Mouse (Mus musculus): ENCODE results near the gene Rab22a. TPM values are rescaled to one million over a fixed set of nuclear protein-coding genes. Genes with fewer than 3 reads are reported as not detected.

Gene Rab22a
- total and polyA plus RNA-seq, 3 experiments = 5.9 to 16.9 (median 9.3) TPM

DNA sequence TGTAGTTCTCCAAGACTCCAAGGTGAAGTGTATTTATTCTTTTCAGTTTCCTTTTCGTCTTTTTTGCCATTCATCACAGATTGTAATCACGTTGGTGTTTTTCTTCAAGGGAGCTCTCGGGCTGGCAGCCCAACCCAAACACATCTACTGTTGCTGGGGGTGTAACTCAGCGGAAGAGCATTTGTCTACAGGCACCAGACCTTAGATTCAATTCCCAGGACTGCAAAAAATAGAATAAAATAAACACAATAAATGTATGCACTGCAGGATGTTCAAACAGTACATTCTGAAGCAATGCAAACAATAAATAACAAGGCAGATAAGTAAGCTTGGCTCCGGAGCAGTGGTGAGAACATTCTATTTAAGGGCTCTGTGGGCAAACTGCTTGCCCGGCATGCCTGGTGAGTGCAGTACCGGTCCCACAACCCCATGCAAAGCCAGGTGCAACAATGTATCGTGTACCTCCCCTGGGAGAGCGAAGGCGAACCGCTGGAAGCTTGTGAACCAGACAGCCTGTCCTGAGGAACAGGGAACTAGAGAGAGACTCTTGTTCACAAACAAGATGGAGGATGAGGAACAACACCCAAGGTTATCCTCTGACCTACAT, 62.8 kb downstream of the Rab22a start:
- TF ChIP-seq POLR2A (IDR thresholded peaks at IDR 0.05; ENCODE audit: low read depth, low read length) = no peak
- TF ChIP-seq MYC (IDR thresholded peaks at IDR 0.05; ENCODE audit: low read depth, low read length) = no peak
- TF ChIP-seq ZMIZ1 (IDR thresholded peaks at IDR 0.05; ENCODE audit: low read depth, low read length) = no peak
- TF ChIP-seq RCOR1 (conservative IDR thresholded peaks at IDR 0.05; ENCODE audit: low read depth, low read length) = no peak
- no peak for TF ChIP-seq UBTF (IDR thresholded peaks at IDR 0.05; ENCODE audit: low read depth, low read length)
- TF ChIP-seq POLR2AphosphoS2 (IDR thresholded peaks at IDR 0.05; ENCODE audit: low read depth, low read length) = no peak
- TF ChIP-seq CHD2 (IDR thresholded peaks at IDR 0.05; ENCODE audit: low read length) = no peak
- no peak for TF ChIP-seq ELF1 (IDR thresholded peaks at IDR 0.05; ENCODE audit: low read depth, low read length)
- TF ChIP-seq MAFK (IDR thresholded peaks at IDR 0.05; ENCODE audit: insufficient replicate concordance, low read length) = no peak
- no peak for TF ChIP-seq ZC3H11A (IDR thresholded peaks at IDR 0.05; ENCODE audit: low read depth, low read length)
- H3K4me1 ChIP-seq (ENCODE audit: control insufficient read depth in 1 of 2, insufficient read depth in 2 of 2) = peaks cover 0 to 4% of the 10 kb centered on the region in 2 experiments; a peak in 1 of 4 replicates
- dilution Hi-C loops (cut with MboI; ENCODE audit: extremely low pct_ligation_motif_present, extremely low pct_unique_long_range_greater_than_20kb, low sequenced_read_pairs) (no loop called here), in situ Hi-C loops (cut with MboI; ENCODE audit: low pct_ligation_motif_present, low pct_unique_long_range_greater_than_20kb, low sequenced_read_pairs) (no loop called here)
- H3K9ac ChIP-seq (ENCODE audit: insufficient read depth, low read depth) = no peak overlapping the region
- no peak overlapping the region for H3K4me2 ChIP-seq (ENCODE audit: insufficient read depth, low read depth, poor library complexity, severe bottlenecking)
- no peak overlapping the region for H3K27ac ChIP-seq (ENCODE audit: insufficient read depth, low read depth)
- no peaks in the 10 kb centered on the region for H3K36me3 ChIP-seq (replicated peaks in 1 of 2; ENCODE audit: control insufficient read depth in 1 of 2, insufficient read depth in 1 of 2, low read length in 1 of 2)
- no peaks in the 10 kb centered on the region for H3K79me2 ChIP-seq (replicated peaks; ENCODE audit: control insufficient read depth, extremely low read depth, insufficient read depth, poor library complexity, severe bottlenecking)
- no peak overlapping the region for H3K4me3 ChIP-seq (replicated peaks in 1 of 3; ENCODE audit: low read depth in 2 of 3, low read length in 2 of 3, poor library complexity in 1 of 3)
- DNase-seq (ENCODE audit: extremely low read depth) = no peak
- peaks cover 2% of the 10 kb centered on the region for H3K9me3 ChIP-seq (replicated peaks; ENCODE audit: low read length)
- no peaks in the 10 kb centered on the region for H3K27me3 ChIP-seq (replicated peaks)

GRCm38 (mm10) chr2:173724382-173724781, 64.8 kb downstream of the Rab22a start:
- in situ Hi-C loops (cut with MboI; ENCODE audit: low pct_ligation_motif_present, low pct_unique_long_range_greater_than_20kb, low sequenced_read_pairs) (no loop called here), dilution Hi-C loops (cut with MboI; ENCODE audit: extremely low pct_ligation_motif_present, extremely low pct_unique_long_range_greater_than_20kb, low sequenced_read_pairs) (no loop called here)
- Histone ChIP-seq H3K36me3 (replicated peaks in 1 of 2; ENCODE audit: control insufficient read depth in 1 of 2, insufficient read depth in 1 of 2, low read length in 1 of 2) (no peaks in the 10 kb centered on the region), H3K4me2 (ENCODE audit: insufficient read depth, low read depth, poor library complexity, severe bottlenecking) (no peak overlapping the region), H3K4me1 (ENCODE audit: control insufficient read depth in 1 of 2, insufficient read depth in 2 of 2) (peaks cover 0 to 4% of the 10 kb centered on the region in 2 experiments; a peak in 1 of 4 replicates), H3K9ac (ENCODE audit: insufficient read depth, low read depth) (no peak overlapping the region), H3K79me2 (replicated peaks; ENCODE audit: control insufficient read depth, extremely low read depth, insufficient read depth, poor library complexity, severe bottlenecking) (no peaks in the 10 kb centered on the region), H3K27me3 (replicated peaks) (no peaks in the 10 kb centered on the region), H3K9me3 (replicated peaks; ENCODE audit: low read length) (no peaks in the 10 kb centered on the region), H3K4me3 (replicated peaks in 1 of 3; ENCODE audit: low read depth in 2 of 3, low read length in 2 of 3, poor library complexity in 1 of 3) (no peak overlapping the region), H3K27ac (ENCODE audit: insufficient read depth, low read depth) (no peak overlapping the region)
- DNase-seq (ENCODE audit: extremely low read depth) = no peak
- TF ChIP-seq NRF1 (IDR thresholded peaks at IDR 0.05; ENCODE audit: low read depth, low read length) (no peak), EP300 (IDR thresholded peaks at IDR 0.05; ENCODE audit: low read length) (no peak), GABPA (IDR thresholded peaks at IDR 0.05; ENCODE audit: insufficient replicate concordance, low read depth, low read length) (no peak), E2F4 (IDR thresholded peaks at IDR 0.05; ENCODE audit: insufficient replicate concordance, low read depth, low read length) (no peak), JUND (conservative IDR thresholded peaks at IDR 0.05; ENCODE audit: low read depth, low read length) (no peak), PAX5 (IDR thresholded peaks at IDR 0.05; ENCODE audit: low read length) (no peak), NELFE (IDR thresholded peaks at IDR 0.05; ENCODE audit: low read depth, low read length) (no peak), ELF1 (IDR thresholded peaks at IDR 0.05; ENCODE audit: low read depth, low read length) (no peak), MAX (IDR thresholded peaks at IDR 0.05; ENCODE audit: low read length) (no peak), BHLHE40 (IDR thresholded peaks at IDR 0.05; ENCODE audit: low read depth, low read length) (no peak), POLR2A (IDR thresholded peaks at IDR 0.05; ENCODE audit: low read depth, low read length) (no peak)
